Mouse (Mus musculus) cortical plate, adult 2 months (tissue): ENCODE results near the gene Tpd52l1.

ENCODE experiments used
- CTCF ChIP-seq: fragments of 200-500 bp; IDR thresholded peaks from 2 replicates; pipeline ENCODE4 v1.5.1; 2011; ENCODE audit warnings: mild to moderate bottlenecking, control low read depth, low read length; ENCODE audit not compliant: insufficient read depth; ENCODE audit errors: extremely low read depth
- POLR2A ChIP-seq: fragments of 200-500 bp; IDR thresholded peaks from 2 replicates; pipeline ENCODE4 v1.6.1; 2011; ENCODE audit warnings: mild to moderate bottlenecking, low read length, control low read depth; ENCODE audit not compliant: insufficient read depth; ENCODE audit errors: extremely low read depth

DNA sequence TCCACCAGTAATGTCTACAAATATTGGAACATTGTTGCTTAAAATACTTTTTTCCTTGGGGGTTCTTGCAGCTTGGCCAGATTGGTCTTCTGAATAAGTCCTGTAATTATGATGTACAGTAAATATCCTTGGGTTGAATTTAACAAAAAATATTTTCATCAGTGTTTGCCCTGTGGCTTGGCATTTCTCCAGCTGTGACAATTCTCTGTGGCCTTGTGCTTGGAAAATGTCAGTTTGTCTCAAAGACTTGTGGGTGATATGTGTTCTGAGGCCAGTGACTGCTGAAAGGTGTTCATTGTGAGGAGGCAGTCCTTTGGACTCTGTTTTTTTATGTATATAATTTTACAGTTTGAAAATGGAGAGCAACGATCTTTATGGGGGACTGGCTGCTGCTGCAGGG lies 116.3 kb downstream of the Tpd52l1 start:
- TF ChIP-seq CTCF (no peak), POLR2A (no peak)
